Mouse (Mus musculus): Measurements from ENCODE around the gene Adra2a. TPM values are rescaled to one million over a fixed set of nuclear protein-coding genes. Genes with fewer than 3 reads are reported as not detected.

Gene Adra2a
- polyA plus RNA-seq, 1 experiment from 2014 or later: 0.02 TPM

- no peaks in the 10 kb centered on the region for H3K9me3 ChIP-seq (replicated peaks; ENCODE audit: control insufficient read depth, low read length)
- H3K27ac ChIP-seq (ENCODE audit: low read length): no peak overlapping the region
- H3K4me1 ChIP-seq (ENCODE audit: control insufficient read depth, low read depth, low read length): peaks cover 8% of the 10 kb centered on the region
- H3K4me2 ChIP-seq (ENCODE audit: low read depth, low read length): peak overlapping the region; percentile 59
- WGBS (ENCODE audit: insufficient replicate concordance): 1% methylated on average over 58 of the region's 59 CpGs
- H3K4me3 ChIP-seq (ENCODE audit: low read depth, low read length): peak overlapping the region; percentile 52
- peaks cover 68% of the 10 kb centered on the region for H3K27me3 ChIP-seq (ENCODE audit: control insufficient read depth, insufficient read depth, low read depth, low read length)
- H3K9ac ChIP-seq (ENCODE audit: low read depth, low read length): no peak overlapping the region; the same call in 1 of the 2 replicates
- ATAC-seq (ENCODE audit: low read depth): peak; percentile 53
- H3K36me3 ChIP-seq (ENCODE audit: control insufficient read depth, insufficient read depth): no peaks in the 10 kb centered on the region
Observed at GRCm38 (mm10) chr19:54044507-54045371, 788 bp downstream of the Adra2a start.

- H3K9ac ChIP-seq (ENCODE audit: low read depth, low read length): no peak overlapping the region; the same call in 1 of the 2 replicates
- no peak overlapping the region for H3K27ac ChIP-seq (ENCODE audit: low read length)
- H3K4me1 ChIP-seq (ENCODE audit: control insufficient read depth, low read depth, low read length): peaks cover 8% of the 10 kb centered on the region
- H3K4me3 ChIP-seq (ENCODE audit: low read depth, low read length): peak overlapping the region; percentile 52
- H3K36me3 ChIP-seq (ENCODE audit: control insufficient read depth, insufficient read depth): no peaks in the 10 kb centered on the region
- H3K9me3 ChIP-seq (replicated peaks; ENCODE audit: control insufficient read depth, low read length): no peaks in the 10 kb centered on the region
- WGBS (ENCODE audit: insufficient replicate concordance): under 1% methylated on average over 29 of the region's 29 CpGs
- peaks cover 69% of the 10 kb centered on the region for H3K27me3 ChIP-seq (ENCODE audit: control insufficient read depth, insufficient read depth, low read depth, low read length)
- H3K4me2 ChIP-seq (ENCODE audit: low read depth, low read length): peak overlapping the region; percentile 59
- no peak for ATAC-seq (ENCODE audit: low read depth)
Observed at GRCm38 (mm10) chr19:54045412-54045811, 1.5 kb downstream of the Adra2a start.

DNA sequence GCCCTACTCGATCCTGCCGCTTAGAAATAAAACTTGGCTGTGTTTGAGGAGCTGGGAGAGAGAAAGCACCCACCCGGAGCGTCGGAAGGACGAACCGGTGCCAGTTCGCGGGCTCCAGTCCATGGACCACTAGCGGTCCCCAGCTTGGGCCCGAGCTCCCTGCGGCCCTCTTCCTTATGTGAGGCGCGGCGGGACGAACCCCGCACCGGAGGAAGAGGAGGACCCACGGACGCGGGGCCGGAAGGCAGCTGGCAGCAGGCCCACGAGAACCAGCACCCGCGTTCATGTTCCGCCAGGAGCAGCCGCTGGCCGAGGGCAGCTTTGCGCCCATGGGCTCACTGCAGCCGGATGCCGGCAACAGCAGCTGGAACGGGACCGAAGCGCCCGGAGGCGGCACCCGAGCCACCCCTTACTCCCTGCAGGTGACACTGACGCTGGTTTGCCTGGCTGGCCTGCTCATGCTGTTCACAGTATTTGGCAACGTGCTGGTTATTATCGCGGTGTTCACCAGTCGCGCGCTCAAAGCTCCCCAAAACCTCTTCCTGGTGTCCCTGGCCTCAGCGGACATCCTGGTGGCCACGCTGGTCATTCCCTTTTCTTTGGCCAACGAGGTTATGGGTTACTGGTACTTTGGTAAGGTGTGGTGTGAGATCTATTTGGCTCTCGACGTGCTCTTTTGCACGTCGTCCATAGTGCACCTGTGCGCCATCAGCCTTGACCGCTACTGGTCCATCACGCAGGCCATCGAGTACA is 2.2 kb downstream of the Adra2a start:
- Histone ChIP-seq H3K27me3 (ENCODE audit: control insufficient read depth, insufficient read depth, low read depth, low read length) (peaks cover 74% of the 10 kb centered on the region), H3K4me3 (ENCODE audit: low read depth, low read length) (peak overlapping the region; percentile 52), H3K27ac (ENCODE audit: low read length) (no peak overlapping the region), H3K36me3 (ENCODE audit: control insufficient read depth, insufficient read depth) (no peaks in the 10 kb centered on the region), H3K9me3 (replicated peaks; ENCODE audit: control insufficient read depth, low read length) (no peaks in the 10 kb centered on the region), H3K9ac (ENCODE audit: low read depth, low read length) (no peak overlapping the region), H3K4me1 (ENCODE audit: control insufficient read depth, low read depth, low read length) (peaks cover 8% of the 10 kb centered on the region), H3K4me2 (ENCODE audit: low read depth, low read length) (peak overlapping the region; percentile 59)
- 2% methylated on average over 55 of the region's 55 CpGs for WGBS (ENCODE audit: insufficient replicate concordance)
- ATAC-seq (ENCODE audit: low read depth): no peak

DNA sequence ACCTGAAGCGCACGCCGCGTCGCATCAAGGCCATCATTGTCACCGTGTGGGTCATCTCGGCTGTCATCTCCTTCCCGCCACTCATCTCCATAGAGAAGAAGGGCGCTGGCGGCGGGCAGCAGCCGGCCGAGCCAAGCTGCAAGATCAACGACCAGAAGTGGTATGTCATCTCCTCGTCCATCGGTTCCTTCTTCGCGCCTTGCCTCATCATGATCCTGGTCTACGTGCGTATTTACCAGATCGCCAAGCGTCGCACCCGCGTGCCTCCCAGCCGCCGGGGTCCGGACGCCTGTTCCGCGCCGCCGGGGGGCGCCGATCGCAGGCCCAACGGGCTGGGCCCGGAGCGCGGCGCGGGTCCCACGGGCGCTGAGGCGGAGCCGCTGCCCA is 2.7 kb downstream of the Adra2a start:
- 1% methylated on average over 46 of the region's 46 CpGs for WGBS (ENCODE audit: insufficient replicate concordance)
- H3K4me3 ChIP-seq (ENCODE audit: low read depth, low read length): peak overlapping the region; percentile 37
- H3K9ac ChIP-seq (ENCODE audit: low read depth, low read length): no peak overlapping the region

DNA sequence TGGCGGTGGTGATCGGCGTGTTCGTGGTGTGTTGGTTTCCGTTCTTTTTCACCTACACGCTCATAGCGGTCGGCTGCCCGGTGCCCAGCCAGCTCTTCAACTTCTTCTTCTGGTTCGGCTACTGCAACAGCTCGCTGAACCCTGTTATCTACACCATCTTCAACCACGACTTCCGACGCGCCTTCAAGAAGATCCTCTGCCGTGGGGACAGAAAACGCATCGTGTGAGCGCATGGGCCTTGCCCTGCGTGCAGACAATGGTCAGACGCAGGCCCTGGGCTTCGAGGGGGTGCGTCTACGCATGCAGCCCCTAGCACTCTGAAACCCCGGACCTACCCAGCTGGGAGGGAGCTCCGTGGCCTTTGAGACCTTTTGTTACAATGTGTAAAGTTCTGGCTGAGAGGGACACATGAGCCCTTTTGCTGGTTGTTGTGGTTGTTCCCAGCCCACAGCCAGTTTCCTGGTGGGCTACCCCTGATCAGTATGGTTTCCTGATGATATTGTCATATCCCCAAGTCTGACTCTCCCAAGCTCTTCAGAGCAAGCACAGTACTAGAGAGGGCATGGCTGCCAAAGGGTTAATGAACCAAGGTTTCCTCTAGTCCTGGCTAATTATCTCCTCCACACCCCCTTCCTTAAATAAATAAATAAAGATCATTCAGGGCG is 3.6 kb downstream of the Adra2a start:
- no peak overlapping the region for H3K27ac ChIP-seq (ENCODE audit: low read length)
- H3K4me1 ChIP-seq (ENCODE audit: control insufficient read depth, low read depth, low read length): peaks cover 8% of the 10 kb centered on the region
- peaks cover 74% of the 10 kb centered on the region for H3K27me3 ChIP-seq (ENCODE audit: control insufficient read depth, insufficient read depth, low read depth, low read length)
- peak overlapping the region; percentile 53 for H3K4me2 ChIP-seq (ENCODE audit: low read depth, low read length)
- no peaks in the 10 kb centered on the region for H3K9me3 ChIP-seq (replicated peaks; ENCODE audit: control insufficient read depth, low read length)
- no peaks in the 10 kb centered on the region for H3K36me3 ChIP-seq (ENCODE audit: control insufficient read depth, insufficient read depth)
- H3K4me3 ChIP-seq (ENCODE audit: low read depth, low read length): peak overlapping the region; percentile 37
- WGBS (ENCODE audit: insufficient replicate concordance): 1% methylated on average over 27 of the region's 27 CpGs
- ATAC-seq (ENCODE audit: low read depth): no peak
- no peak overlapping the region for H3K9ac ChIP-seq (ENCODE audit: low read depth, low read length)

More for the DNA sequence above, 2.7 kb downstream of the Adra2a start:
- no peak overlapping the region for H3K27ac ChIP-seq (ENCODE audit: low read length)
- H3K36me3 ChIP-seq (ENCODE audit: control insufficient read depth, insufficient read depth): no peaks in the 10 kb centered on the region
- no peaks in the 10 kb centered on the region for H3K9me3 ChIP-seq (replicated peaks; ENCODE audit: control insufficient read depth, low read length)
- no peak for ATAC-seq (ENCODE audit: low read depth)
- peak overlapping the region; percentile 53 for H3K4me2 ChIP-seq (ENCODE audit: low read depth, low read length)
- H3K27me3 ChIP-seq (ENCODE audit: control insufficient read depth, insufficient read depth, low read depth, low read length): peaks cover 74% of the 10 kb centered on the region
- H3K4me1 ChIP-seq (ENCODE audit: control insufficient read depth, low read depth, low read length): peaks cover 8% of the 10 kb centered on the region

DNA sequence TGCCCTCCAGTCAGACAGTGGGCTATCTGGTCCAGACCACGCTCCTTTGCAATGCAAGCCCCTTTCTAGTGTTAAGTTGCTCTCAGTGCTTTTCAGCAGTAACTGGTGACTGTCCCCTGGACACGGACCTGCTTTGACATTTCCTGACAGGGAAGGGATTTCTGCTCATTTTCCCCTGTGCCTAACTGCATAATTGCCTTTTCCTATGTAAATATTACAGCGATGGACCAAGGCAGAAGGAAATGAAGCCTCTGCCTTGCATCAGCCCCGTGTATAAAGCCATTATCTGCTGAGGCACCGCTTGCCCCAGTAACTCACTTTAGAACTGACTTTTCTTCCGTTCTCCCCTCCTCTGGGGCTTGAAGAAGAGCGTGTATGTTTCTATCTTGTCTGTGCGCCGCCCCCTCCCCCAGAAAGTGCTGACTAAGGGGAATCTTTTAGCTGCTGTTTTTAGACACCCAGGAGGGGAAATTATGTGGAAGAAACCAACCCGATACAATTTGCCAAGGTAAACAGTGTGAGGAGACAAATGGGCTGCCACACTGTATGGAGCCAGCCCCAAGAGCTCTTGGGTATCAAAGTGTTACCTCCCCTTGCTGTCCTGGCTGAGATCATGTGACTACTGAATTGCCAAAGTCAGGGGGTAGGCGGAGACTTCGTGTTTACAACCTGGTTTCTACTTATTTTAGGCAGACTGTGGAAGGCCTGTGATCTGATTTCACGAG is 4.4 kb downstream of the Adra2a start:
- ATAC-seq (ENCODE audit: low read depth): no peak
- 6% methylated on average over 13 of the region's 13 CpGs for WGBS (ENCODE audit: insufficient replicate concordance)
- H3K9me3 ChIP-seq (replicated peaks; ENCODE audit: control insufficient read depth, low read length): no peaks in the 10 kb centered on the region
- H3K4me1 ChIP-seq (ENCODE audit: control insufficient read depth, low read depth, low read length): peaks cover 8% of the 10 kb centered on the region
- no peak overlapping the region for H3K27ac ChIP-seq (ENCODE audit: low read length)
- no peak overlapping the region for H3K4me3 ChIP-seq (ENCODE audit: low read depth, low read length)
- H3K4me2 ChIP-seq (ENCODE audit: low read depth, low read length): no peak overlapping the region
- no peaks in the 10 kb centered on the region for H3K36me3 ChIP-seq (ENCODE audit: control insufficient read depth, insufficient read depth)
- H3K27me3 ChIP-seq (ENCODE audit: control insufficient read depth, insufficient read depth, low read depth, low read length): peaks cover 68% of the 10 kb centered on the region
- no peak overlapping the region for H3K9ac ChIP-seq (ENCODE audit: low read depth, low read length)

- H3K4me3 ChIP-seq (ENCODE audit: low read depth, low read length): no peak overlapping the region
Observed at GRCm38 (mm10) chr19:54051651-54052050, 7.7 kb downstream of the Adra2a start.

GRCm38 (mm10) chr19:54055845-54056244 is 11.9 kb downstream of the Adra2a start:
- Histone ChIP-seq H3K4me2 (ENCODE audit: low read depth, low read length) (no peak overlapping the region), H3K9me3 (replicated peaks; ENCODE audit: control insufficient read depth, low read length) (no peaks in the 10 kb centered on the region), H3K4me3 (ENCODE audit: low read depth, low read length) (no peak overlapping the region), H3K4me1 (ENCODE audit: control insufficient read depth, low read depth, low read length) (no peaks in the 10 kb centered on the region), H3K9ac (ENCODE audit: low read depth, low read length) (no peak overlapping the region), H3K27me3 (ENCODE audit: control insufficient read depth, insufficient read depth, low read depth, low read length) (peaks cover 3% of the 10 kb centered on the region), H3K36me3 (ENCODE audit: control insufficient read depth, insufficient read depth) (no peaks in the 10 kb centered on the region), H3K27ac (ENCODE audit: low read length) (no peak overlapping the region)
- ATAC-seq (ENCODE audit: low read depth): no peak
- WGBS (ENCODE audit: insufficient replicate concordance): 62% methylated on average over 5 of the region's 5 CpGs

More at GRCm38 (mm10) chr19:54051651-54052050, 7.7 kb downstream of the Adra2a start:
- peaks cover 6% of the 10 kb centered on the region for H3K4me1 ChIP-seq (ENCODE audit: control insufficient read depth, low read depth, low read length)
- H3K9ac ChIP-seq (ENCODE audit: low read depth, low read length): no peak overlapping the region
- no peaks in the 10 kb centered on the region for H3K9me3 ChIP-seq (replicated peaks; ENCODE audit: control insufficient read depth, low read length)
- H3K27me3 ChIP-seq (ENCODE audit: control insufficient read depth, insufficient read depth, low read depth, low read length): peaks cover 36% of the 10 kb centered on the region
- no peaks in the 10 kb centered on the region for H3K36me3 ChIP-seq (ENCODE audit: control insufficient read depth, insufficient read depth)
- H3K27ac ChIP-seq (ENCODE audit: low read length): no peak overlapping the region
- H3K4me2 ChIP-seq (ENCODE audit: low read depth, low read length): no peak overlapping the region
- 43% methylated on average over 4 of the region's 4 CpGs for WGBS (ENCODE audit: insufficient replicate concordance)
- no peak for ATAC-seq (ENCODE audit: low read depth)
